In the genomic region with DNA sequence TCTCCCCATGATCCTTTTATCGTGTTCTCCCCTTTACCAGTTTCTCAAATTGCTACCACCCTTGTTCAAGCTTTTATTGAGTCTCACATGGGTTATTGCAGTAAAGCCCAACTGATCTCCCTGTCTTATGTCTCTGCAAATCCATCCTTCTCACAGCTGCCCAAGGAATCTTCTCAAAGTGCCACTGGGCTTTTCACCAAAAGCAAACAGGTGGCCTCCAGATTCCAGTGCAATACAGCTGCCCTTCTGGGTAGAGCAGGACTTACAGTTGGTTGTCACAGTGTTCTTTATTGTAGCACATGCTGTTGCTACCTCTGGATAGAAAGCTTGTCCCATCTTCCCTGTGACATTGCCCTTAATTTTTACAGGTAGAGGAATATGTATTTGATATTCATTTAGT, we compare ENCODE assay signal across 35 mouse cellular contexts.
"Had no signal": no experiment of that assay in that cellular context is flagged by ENCODE, and none has a peak within 500 bp of the region (broad histone marks: within the 10 kb centered on the region; RNA-seq: fewer than 3 reads in every experiment).

No protein-coding gene starts in this region.

- H3K27ac ChIP-seq: heart, embryonic 10.5 days; heart, embryonic 13.5 days; heart, embryonic 15.5 days; hindbrain, embryonic 10.5 days; hindbrain, embryonic 12.5 days; hindbrain, embryonic 13.5 days; hindbrain, embryonic 14.5 days; hindbrain, embryonic 15.5 days; hindbrain, postnatal 0 days; intestine, embryonic 15.5 days; kidney, embryonic 15.5 days; kidney, postnatal 0 days; layer of hippocampus, adult 2 months had no signal

- H3K9me3 ChIP-seq: heart, embryonic 10.5 days; heart, embryonic 12.5 days; heart, embryonic 13.5 days; heart, embryonic 15.5 days; hindbrain, embryonic 10.5 days; hindbrain, embryonic 12.5 days; hindbrain, embryonic 13.5 days; hindbrain, embryonic 15.5 days; intestine, embryonic 15.5 days; kidney, embryonic 15.5 days had no signal

- H3K4me3 ChIP-seq: heart, embryonic 10.5 days; heart, embryonic 12.5 days; heart, embryonic 13.5 days; heart, embryonic 15.5 days; hindbrain, embryonic 10.5 days; hindbrain, embryonic 12.5 days; hindbrain, embryonic 13.5 days; hindbrain, embryonic 15.5 days; intestine, embryonic 15.5 days; kidney, embryonic 15.5 days; layer of hippocampus, adult 2 months had no signal

- H3K36me3 ChIP-seq: heart, embryonic 10.5 days; heart, embryonic 12.5 days; heart, embryonic 13.5 days; heart, embryonic 15.5 days; hindbrain, embryonic 10.5 days; hindbrain, embryonic 12.5 days; hindbrain, embryonic 13.5 days; hindbrain, embryonic 15.5 days; intestine, embryonic 15.5 days; kidney, embryonic 15.5 days had no signal

- ATAC-seq: hindbrain, embryonic 16.5 days; hindbrain, postnatal 0 days; inflammation-experienced regulatory T-cells, adult 6 months; intestine, embryonic 15.5 days; intestine, embryonic 16.5 days; intestine, postnatal 0 days had no signal

- H3K4me2 ChIP-seq: heart, embryonic 11.5 days; heart, embryonic 12.5 days; heart, embryonic 13.5 days; heart, embryonic 15.5 days; hindbrain, embryonic 12.5 days; hindbrain, embryonic 13.5 days; hindbrain, embryonic 14.5 days; hindbrain, embryonic 15.5 days; intestine, embryonic 15.5 days; kidney, embryonic 15.5 days had no signal

- H3K9ac ChIP-seq: heart, embryonic 12.5 days; heart, embryonic 13.5 days; heart, embryonic 15.5 days; hindbrain, embryonic 12.5 days; hindbrain, embryonic 13.5 days; hindbrain, embryonic 14.5 days; hindbrain, embryonic 15.5 days; intestine, embryonic 15.5 days; kidney, embryonic 15.5 days had no signal

- H3K27me3 ChIP-seq: heart, embryonic 12.5 days; heart, embryonic 13.5 days; heart, embryonic 15.5 days; hindbrain, embryonic 12.5 days; hindbrain, embryonic 13.5 days; hindbrain, embryonic 15.5 days; intestine, embryonic 15.5 days; kidney, embryonic 15.5 days had no signal

- DNase-seq: heart, postnatal 10 days; heart, postnatal 14 days; heart, postnatal 36 days; heart, postnatal 4 days; kidney, adult 11 months; kidney, adult 18-20 months; kidney, adult 2 months; kidney, adult 8-10 months; kidney, adult 9 months; kidney, postnatal 10 days; kidney, postnatal 14 days; kidney, postnatal 25 days; kidney, postnatal 36 days; kidney, postnatal 4 days; layer of hippocampus, adult 9-11 months; layer of hippocampus, postnatal 36 days had no signal

- H3K4me1 ChIP-seq: heart, embryonic 10.5 days; heart, embryonic 12.5 days; heart, embryonic 13.5 days; heart, embryonic 15.5 days; hindbrain, embryonic 10.5 days; hindbrain, embryonic 12.5 days; hindbrain, embryonic 13.5 days; hindbrain, embryonic 15.5 days; intestine, embryonic 15.5 days; kidney, embryonic 15.5 days had no signal
